Mouse (Mus musculus) olfactory bulb, adult 2 months (tissue): ENCODE measurements around the gene Ccr10. TPM values are rescaled to one million over a fixed set of nuclear protein-coding genes. Genes with fewer than 3 reads are reported as not detected.
"Not testable (repeated sequence)": the region's sequence is repeated elsewhere in the genome, so short reads cannot be mapped to it uniquely, and the experiment has no call there.

Source experiments
- H3K27ac ChIP-seq: fragments of 200-500 bp; 2 replicates; pipeline ENCODE4 v1.5.1; 2012; ENCODE audit warnings: low read depth, low read length; ENCODE audit not compliant: insufficient read depth
- H3K4me1 ChIP-seq: fragments of 200-500 bp; 2 replicates; pipeline ENCODE4 v1.6.1; 2012; ENCODE audit warnings: low read length; ENCODE audit not compliant: control insufficient read depth, insufficient read depth
- H3K4me3 ChIP-seq: fragments of 200-500 bp; 2 replicates; pipeline ENCODE4 v1.5.1; 2012; ENCODE audit warnings: mild to moderate bottlenecking, low read depth, low read length, moderate library complexity; ENCODE audit not compliant: insufficient read depth
- CTCF ChIP-seq: fragments of 200-500 bp; IDR thresholded peaks from 2 replicates; pipeline ENCODE4 v1.5.1; 2012; ENCODE audit warnings: low read depth, mild to moderate bottlenecking, low read length, moderate library complexity; ENCODE audit not compliant: insufficient read depth
- POLR2A ChIP-seq: fragments of 200-500 bp; IDR thresholded peaks from 2 replicates; pipeline ENCODE4 v1.6.1; 2012; ENCODE audit warnings: mild to moderate bottlenecking, low read depth, low read length, moderate library complexity; ENCODE audit not compliant: insufficient read depth
- WGBS: fragments of 180-500 bp; shearing (Covaris S2); methylation state at CpG from one replicate; pipeline ENCODE4 v1.1.7; 2018; 5-methylcytosine and 5-hydroxymethylcytosine counted together
- polyA plus RNA-seq: library from polyadenylated mRNA; stranded (reverse); fragments of >200 nt; gene quantifications from 2 replicates; pipeline ENCODE4 v1.2.4, GENCODE M21; 2012; ENCODE audit warnings: low replicate concordance; ENCODE audit not compliant: missing spikeins, insufficient read depth, insufficient read length

The Ccr10 gene
- polyA plus RNA-seq, 1 experiment = not detected

DNA sequence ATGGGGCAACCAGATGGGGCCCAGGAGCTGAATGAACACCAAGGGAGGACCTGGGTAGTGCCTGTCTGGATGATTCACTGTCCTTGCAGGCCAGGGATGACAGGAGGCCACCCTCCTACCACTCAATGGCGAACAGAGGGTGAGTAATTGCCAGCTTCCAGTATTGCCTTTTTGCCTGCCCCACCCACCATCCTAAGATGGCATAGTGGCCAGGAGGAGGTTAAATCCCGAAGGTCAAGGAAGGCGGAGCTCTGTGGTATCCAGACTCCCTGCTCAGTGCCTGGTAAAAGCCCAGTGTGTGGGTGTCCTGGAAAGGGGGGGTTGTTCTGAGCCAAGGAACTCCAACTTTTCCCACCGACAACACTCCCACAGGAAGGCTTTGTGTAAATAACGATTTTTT, 12.9 kb downstream of the Ccr10 start:
- TF ChIP-seq POLR2A = no peak
- no peak for TF ChIP-seq CTCF
- H3K27ac ChIP-seq = peak overlapping the region; percentile 18; the same call in 1 of the 2 replicates
- whole genome bisulfite sequencing = 28% methylated on average over 5 of the region's 5 CpGs
- H3K4me3 ChIP-seq = no peak overlapping the region
- peaks cover 13% of the 10 kb centered on the region for H3K4me1 ChIP-seq

DNA sequence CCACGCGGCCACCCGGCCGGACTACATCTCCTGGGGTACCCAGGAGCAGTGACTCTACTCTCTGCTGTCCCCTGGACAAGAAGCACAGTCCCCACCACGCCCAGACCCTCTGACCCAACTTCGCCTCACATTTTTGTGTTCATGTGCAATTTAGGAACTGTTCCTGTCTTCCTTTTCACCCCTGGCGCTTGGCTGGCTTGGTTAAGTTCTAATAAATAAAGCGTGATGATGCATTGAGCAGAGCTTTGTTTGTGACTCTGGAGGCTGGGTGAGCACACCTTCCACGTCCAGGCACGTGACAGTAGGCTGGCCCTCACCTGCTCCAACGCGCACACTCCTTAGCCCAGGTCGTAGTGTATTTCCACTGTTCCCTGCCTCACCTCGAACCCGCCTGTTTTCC, 13.7 kb downstream of the Ccr10 start:
- 91% methylated on average over 15 of the region's 15 CpGs for WGBS
- TF ChIP-seq CTCF (no peak), POLR2A (no peak)
- H3K4me1 ChIP-seq = peaks cover 16% of the 10 kb centered on the region
- no peak overlapping the region for H3K27ac ChIP-seq
- no peak overlapping the region for H3K4me3 ChIP-seq

- 83% methylated on average over 8 of the region's 8 CpGs for WGBS
- not testable (repeated sequence) for H3K27ac ChIP-seq, H3K4me3 ChIP-seq
- H3K4me1 ChIP-seq = peaks cover 21% of the 10 kb centered on the region
These were observed 14.2 kb downstream of the Ccr10 start for GRCm38 (mm10) chr11:101160981-101161505.

DNA sequence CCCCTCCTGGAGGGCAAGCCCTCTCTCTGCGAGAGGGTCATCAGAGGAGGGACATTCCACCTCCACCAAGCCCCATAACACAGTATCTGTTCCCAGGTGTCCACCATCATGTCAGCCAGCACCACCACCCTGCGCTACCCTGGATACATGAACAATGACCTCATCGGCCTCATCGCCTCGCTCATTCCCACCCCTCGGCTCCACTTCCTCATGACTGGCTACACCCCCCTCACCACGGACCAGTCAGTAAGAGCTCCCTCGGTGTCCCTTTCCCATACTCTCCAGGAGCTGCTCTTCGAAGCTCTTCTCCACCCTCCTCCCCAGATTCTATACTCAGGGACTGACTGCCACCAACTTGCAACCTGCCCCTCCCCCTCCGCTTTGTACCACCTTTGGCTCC, 15.1 kb downstream of the Ccr10 start:
- H3K27ac ChIP-seq, H3K4me3 ChIP-seq: not testable (repeated sequence)
- WGBS = 82% methylated on average over 9 of the region's 10 CpGs
- peaks cover 27% of the 10 kb centered on the region for H3K4me1 ChIP-seq

DNA sequence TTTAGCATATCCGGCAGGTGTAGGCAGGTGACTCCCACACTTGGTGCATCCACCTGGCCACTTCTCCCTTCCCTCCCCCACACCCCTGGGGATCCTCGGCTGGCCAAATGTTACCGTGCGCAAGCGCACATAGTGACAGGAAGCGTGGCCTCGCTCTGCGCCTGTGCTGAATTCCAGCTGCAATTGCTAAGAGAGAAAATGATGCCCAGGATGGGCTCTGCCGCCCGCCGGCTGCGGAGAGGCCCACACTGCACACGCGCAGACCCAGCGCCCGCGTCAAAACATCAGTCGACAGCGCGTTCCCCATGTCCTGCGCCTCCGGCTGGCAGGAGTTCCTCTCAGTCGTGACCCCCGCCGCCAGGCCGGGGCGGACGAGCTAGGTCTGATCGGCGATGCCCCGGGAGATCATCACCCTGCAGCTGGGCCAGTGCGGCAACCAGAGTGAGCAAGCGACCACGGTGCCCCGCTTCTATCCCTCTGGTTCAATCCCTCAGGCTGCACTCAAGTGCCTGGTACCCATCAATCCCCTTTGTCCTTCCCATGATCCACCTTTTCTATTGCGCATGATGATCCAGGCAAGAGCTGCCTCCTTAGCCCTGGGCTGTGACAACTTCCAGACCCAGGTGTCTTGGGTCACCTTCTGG, 19.4 kb downstream of the Ccr10 start, which contains the start of gene Tubg2:
TSS of gene Tubg2 (plus strand) at position 180 of the 644 bp plus-strand sequence.
- H3K4me1 ChIP-seq = peaks cover 14% of the 10 kb centered on the region
- 3% methylated on average over 36 of the region's 36 CpGs for WGBS

DNA sequence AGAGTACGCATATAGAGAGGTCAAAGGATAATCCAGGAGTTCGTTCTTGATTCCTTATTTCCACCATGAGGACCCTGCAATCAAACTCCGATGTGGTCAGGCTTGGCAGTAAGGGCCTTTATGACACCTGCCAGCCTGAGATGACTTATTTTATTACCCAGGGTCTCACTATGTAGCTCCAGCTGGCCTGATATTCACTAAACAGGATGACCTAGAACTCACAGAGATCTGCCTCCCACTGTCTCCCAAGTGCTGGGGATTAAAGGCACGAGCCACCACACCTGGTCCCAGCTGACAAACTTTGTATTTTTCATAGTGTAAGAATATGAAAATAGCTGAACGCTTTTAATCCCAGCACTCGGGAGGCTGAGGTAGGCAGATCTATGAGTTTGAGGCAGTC, 20.1 kb downstream of the Ccr10 start:
- WGBS = 81% methylated on average over 6 of the region's 6 CpGs
- Histone ChIP-seq H3K4me3 (no peak overlapping the region), H3K4me1 (peaks cover 14% of the 10 kb centered on the region), H3K27ac (no peak overlapping the region)
- TF ChIP-seq POLR2A = no peak
- TF ChIP-seq CTCF = no peak

More for the DNA sequence above, 19.4 kb downstream of the Ccr10 start, which contains the start of gene Tubg2:
- H3K27ac ChIP-seq = peak within 1 kb of the TSS; percentile 87
- peak within 1 kb of the TSS; percentile 63 for H3K4me3 ChIP-seq
- TF ChIP-seq POLR2A = peak; percentile 86
- no peak for TF ChIP-seq CTCF

DNA sequence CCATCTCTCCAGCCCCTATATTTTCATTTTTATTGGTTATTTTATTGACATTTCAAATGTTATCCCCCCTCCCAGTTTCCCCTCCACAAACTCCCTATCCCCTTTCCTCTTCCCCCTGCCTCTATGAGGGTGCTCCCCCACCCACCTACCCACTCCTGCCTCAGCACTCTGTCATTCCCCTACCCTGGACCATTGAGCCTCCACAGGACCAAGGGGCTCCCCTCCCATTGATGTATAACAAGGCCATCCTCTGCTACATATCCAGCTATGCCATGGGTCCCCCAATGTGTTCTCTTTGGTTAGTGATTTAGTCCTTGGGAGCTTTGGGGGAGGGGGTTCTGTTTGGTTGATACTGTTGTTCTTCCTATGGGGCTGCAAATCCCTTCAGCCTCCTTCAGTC, 20.6 kb downstream of the Ccr10 start:
- TF ChIP-seq CTCF = no peak
- no peak for TF ChIP-seq POLR2A
- H3K4me3 ChIP-seq = no peak overlapping the region
- H3K27ac ChIP-seq = no peak overlapping the region
- peaks cover 14% of the 10 kb centered on the region for H3K4me1 ChIP-seq

GRCm38 (mm10) chr11:101152825-101153224, 22.4 kb downstream of the Ccr10 start:
- Histone ChIP-seq H3K4me3 (no peak overlapping the region), H3K4me1 (peaks cover 23% of the 10 kb centered on the region), H3K27ac (no peak overlapping the region)
- no peak for TF ChIP-seq POLR2A
- TF ChIP-seq CTCF = no peak
- 65% methylated on average over 1 of the region's 1 CpGs for WGBS

DNA sequence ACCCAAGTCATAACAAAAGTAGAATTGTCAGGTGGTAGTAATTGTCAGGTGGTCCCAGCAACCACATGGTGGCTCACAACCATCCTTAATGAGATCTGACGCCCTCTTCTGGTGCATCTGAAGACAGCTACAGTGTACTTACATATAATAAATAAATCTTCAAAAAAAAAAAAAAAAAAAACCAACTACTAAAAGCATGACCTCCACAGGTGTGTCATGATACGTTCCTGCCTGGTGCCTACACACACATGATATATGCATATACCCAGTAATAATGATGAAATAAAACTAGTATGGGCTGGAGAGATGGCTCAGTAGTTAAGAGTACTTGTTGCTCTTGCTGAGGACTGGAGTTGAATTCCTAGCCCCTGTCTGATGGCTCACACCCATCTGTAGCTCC, 24.2 kb downstream of the Ccr10 start:
- WGBS = 55% methylated on average over 2 of the region's 2 CpGs
- Histone ChIP-seq H3K4me1 (peaks cover 17% of the 10 kb centered on the region), H3K27ac (no peak overlapping the region), H3K4me3 (no peak overlapping the region)
- TF ChIP-seq CTCF (no peak), POLR2A (no peak)
